Mouse (Mus musculus): ENCODE measurements at regions not wholly inside any gene's neighbourhood (a gene's known extent, or its start where the extent isn't known, plus 50 kb on each side); places are given as distances from the start of the nearest gene placed in this dataset.

DNA sequence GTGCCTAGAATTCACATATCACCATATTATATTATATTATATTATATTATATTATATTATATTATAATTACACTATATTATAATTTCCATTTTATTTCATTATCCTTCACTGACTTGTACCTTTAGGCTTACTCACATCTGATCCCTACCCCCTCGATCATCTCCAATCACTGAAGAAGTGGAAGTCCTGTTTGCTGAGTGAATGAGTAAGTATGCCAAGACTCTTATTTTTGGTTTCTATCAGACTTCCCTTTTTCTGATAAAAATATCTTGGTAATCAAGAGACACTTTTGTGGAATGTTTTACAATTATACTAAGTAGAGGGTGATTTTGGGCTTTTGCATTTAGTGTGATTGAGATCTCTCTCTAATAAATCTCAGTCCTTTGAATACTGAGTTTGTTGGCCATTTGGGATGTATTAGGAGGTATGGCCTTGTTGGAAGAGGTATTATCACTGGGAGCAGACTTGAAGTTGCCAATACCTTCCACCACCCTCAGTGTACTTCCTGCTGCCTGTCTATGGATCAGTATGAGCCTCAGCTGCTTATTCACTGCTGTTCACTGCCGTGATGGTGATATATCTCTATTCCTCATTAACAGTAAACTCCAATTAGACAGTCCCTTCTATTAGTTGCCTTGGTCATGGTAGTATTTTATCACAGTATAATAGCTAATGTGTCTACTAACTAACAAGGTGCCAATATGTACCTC is 665.3 kb downstream of the Adgrl2 start:
- Histone ChIP-seq H3K4me2 (no peak overlapping the region), H3K27me3 (replicated peaks) (no peaks in the 10 kb centered on the region), H3K27ac (replicated peaks) (no peak overlapping the region), H3K36me3 (no peaks in the 10 kb centered on the region), H3K4me1 (no peaks in the 10 kb centered on the region), H3K9me3 (no peaks in the 10 kb centered on the region), H3K4me3 (no peak overlapping the region), H3K9ac (no peak overlapping the region)
- no peak for ATAC-seq (ENCODE audit: extremely low read depth, insufficient number of reproducible peaks, low FRiP score, low TSS enrichment)
- 72% methylated on average over 2 of the region's 2 CpGs for WGBS

DNA sequence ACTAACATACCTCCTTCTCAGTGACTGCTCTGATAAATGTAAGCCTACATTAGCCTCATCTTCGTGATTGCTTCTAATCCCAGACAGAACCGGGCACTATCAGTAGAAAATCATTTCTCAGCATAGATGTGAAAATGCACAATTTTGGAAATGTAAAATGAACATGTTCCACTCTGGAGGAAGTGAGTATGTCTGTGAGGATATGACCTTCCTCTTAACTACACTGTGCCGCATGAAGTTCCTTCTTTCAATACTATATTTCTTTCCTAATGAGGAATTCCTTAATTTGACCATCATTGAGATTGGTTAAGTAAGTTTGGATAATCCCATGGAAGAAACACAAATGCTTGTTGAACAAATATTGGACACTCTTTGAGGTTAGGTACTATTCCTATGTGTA is 668.5 kb downstream of the Adgrl2 start:
- WGBS, result 84% methylated on average over 3 of the region's 3 CpGs
- no peak for ATAC-seq (ENCODE audit: extremely low read depth, insufficient number of reproducible peaks, low FRiP score, low TSS enrichment)
- H3K4me1 ChIP-seq, result no peaks in the 10 kb centered on the region

DNA sequence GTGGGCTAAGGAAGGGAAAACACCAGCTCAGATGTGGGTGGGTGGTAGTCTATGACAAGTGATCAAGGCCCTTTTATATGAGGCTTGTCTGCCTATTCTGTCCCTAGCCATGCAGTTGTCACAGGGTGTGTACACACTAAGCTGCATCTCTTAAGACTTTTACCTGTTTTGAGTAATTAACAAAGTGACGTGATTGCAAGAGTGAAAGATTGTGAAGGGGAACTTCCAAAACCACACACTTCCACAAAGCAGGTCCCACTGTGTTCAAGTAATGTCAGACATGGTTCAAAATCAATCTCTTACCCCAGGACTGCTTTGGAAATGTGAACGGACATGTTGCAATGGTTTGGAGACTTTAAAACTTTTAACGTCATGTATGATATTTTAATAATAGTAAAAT is 674.2 kb downstream of the Adgrl2 start:
- ATAC-seq (ENCODE audit: extremely low read depth, insufficient number of reproducible peaks, low FRiP score, low TSS enrichment), result no peak
- Histone ChIP-seq H3K9ac (no peak overlapping the region), H3K4me2 (no peak overlapping the region), H3K9me3 (no peaks in the 10 kb centered on the region), H3K27ac (replicated peaks) (no peak overlapping the region), H3K27me3 (replicated peaks) (no peaks in the 10 kb centered on the region), H3K4me3 (no peak overlapping the region), H3K36me3 (no peaks in the 10 kb centered on the region), H3K4me1 (no peaks in the 10 kb centered on the region)
- 91% methylated on average over 3 of the region's 3 CpGs for WGBS

More for the DNA sequence above, 668.5 kb downstream of the Adgrl2 start:
- no peak overlapping the region for H3K4me2 ChIP-seq
- no peaks in the 10 kb centered on the region for H3K36me3 ChIP-seq
- no peaks in the 10 kb centered on the region for H3K9me3 ChIP-seq
- H3K27me3 ChIP-seq (replicated peaks), result no peaks in the 10 kb centered on the region
- H3K9ac ChIP-seq, result no peak overlapping the region
- no peak overlapping the region for H3K4me3 ChIP-seq
- H3K27ac ChIP-seq (replicated peaks), result no peak overlapping the region

DNA sequence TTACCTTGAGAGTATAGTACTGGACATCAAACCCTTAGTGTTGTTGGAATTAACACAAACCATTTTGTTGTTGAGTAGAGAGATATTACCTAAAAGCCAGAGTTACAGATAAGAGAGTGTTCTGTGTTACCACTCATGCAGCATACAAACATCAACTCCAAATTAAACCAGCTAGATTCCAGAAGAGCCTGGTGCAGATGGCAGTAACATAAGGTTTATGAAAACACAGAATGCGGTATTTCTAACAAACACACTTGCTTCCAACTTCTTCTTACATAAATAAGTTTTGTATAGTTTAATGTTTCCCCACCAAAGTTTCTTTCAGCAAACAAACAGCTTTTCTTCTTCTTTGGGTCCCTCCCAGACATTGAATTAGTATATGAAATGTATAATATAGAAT is 675.1 kb downstream of the Adgrl2 start:
- Histone ChIP-seq H3K4me3 (no peak overlapping the region), H3K9me3 (no peaks in the 10 kb centered on the region), H3K36me3 (no peaks in the 10 kb centered on the region), H3K27ac (replicated peaks) (no peak overlapping the region), H3K4me1 (no peaks in the 10 kb centered on the region), H3K4me2 (no peak overlapping the region), H3K27me3 (replicated peaks) (no peaks in the 10 kb centered on the region), H3K9ac (no peak overlapping the region)
- 77% methylated on average over 1 of the region's 1 CpGs for WGBS
- no peak for ATAC-seq (ENCODE audit: extremely low read depth, insufficient number of reproducible peaks, low FRiP score, low TSS enrichment)

DNA sequence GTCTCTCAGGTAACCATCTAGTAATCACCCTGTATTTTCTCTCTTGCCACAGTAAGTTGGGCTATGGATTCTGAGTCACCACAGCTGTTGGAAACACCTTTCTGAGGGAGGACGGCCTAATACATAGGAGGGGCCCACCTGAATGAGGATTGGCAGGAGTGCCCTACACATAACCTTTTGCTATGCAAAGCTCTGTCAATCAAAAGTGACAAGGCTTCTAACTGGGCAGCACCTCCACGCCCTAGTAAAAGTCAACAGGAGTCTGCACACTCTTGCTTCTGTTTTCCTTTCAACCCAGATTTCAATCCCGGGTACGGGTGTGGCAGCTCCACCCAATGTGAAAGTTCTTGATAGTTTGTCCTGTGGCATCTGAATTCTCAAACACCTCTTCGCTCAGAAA is 694.8 kb downstream of the Adgrl2 start:
- no peak overlapping the region for H3K27ac ChIP-seq (replicated peaks)
- WGBS, result 87% methylated on average over 5 of the region's 5 CpGs

DNA sequence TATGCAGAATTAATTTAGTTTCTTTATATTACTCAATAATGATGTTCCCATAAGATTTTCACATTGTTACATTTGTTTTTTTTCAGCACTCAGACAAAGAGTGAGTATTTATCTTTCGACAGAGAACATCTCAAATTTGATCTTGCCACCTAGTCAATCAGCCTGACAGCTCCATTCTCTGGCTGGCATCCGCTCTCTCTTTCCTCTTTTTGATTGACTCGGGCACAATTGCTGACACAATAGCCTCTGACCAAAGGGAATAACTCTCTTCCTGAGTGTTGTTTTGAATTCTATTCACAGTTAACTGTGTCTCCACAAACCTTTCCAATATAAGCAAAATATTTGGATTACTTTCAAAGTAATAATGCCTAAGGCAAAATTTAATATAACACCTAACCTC is 711.4 kb downstream of the Adgrl2 start:
- H3K9me3 ChIP-seq, result no peaks in the 10 kb centered on the region
- H3K9ac ChIP-seq, result no peak overlapping the region
- no peak for ATAC-seq (ENCODE audit: extremely low read depth, insufficient number of reproducible peaks, low FRiP score, low TSS enrichment)
- H3K27me3 ChIP-seq (replicated peaks), result no peaks in the 10 kb centered on the region
- H3K4me3 ChIP-seq, result no peak overlapping the region
- WGBS, result 34% methylated on average over 3 of the region's 3 CpGs
- no peaks in the 10 kb centered on the region for H3K36me3 ChIP-seq
- H3K4me1 ChIP-seq, result no peaks in the 10 kb centered on the region
- no peak overlapping the region for H3K4me2 ChIP-seq
- H3K27ac ChIP-seq (replicated peaks), result no peak overlapping the region

More for the DNA sequence above, 694.8 kb downstream of the Adgrl2 start:
- H3K4me3 ChIP-seq, result no peak overlapping the region
- H3K4me1 ChIP-seq, result no peaks in the 10 kb centered on the region
- H3K9me3 ChIP-seq, result no peaks in the 10 kb centered on the region
- no peaks in the 10 kb centered on the region for H3K36me3 ChIP-seq
- H3K4me2 ChIP-seq, result no peak overlapping the region
- ATAC-seq (ENCODE audit: extremely low read depth, insufficient number of reproducible peaks, low FRiP score, low TSS enrichment), result no peak
- no peaks in the 10 kb centered on the region for H3K27me3 ChIP-seq (replicated peaks)
- no peak overlapping the region for H3K9ac ChIP-seq

DNA sequence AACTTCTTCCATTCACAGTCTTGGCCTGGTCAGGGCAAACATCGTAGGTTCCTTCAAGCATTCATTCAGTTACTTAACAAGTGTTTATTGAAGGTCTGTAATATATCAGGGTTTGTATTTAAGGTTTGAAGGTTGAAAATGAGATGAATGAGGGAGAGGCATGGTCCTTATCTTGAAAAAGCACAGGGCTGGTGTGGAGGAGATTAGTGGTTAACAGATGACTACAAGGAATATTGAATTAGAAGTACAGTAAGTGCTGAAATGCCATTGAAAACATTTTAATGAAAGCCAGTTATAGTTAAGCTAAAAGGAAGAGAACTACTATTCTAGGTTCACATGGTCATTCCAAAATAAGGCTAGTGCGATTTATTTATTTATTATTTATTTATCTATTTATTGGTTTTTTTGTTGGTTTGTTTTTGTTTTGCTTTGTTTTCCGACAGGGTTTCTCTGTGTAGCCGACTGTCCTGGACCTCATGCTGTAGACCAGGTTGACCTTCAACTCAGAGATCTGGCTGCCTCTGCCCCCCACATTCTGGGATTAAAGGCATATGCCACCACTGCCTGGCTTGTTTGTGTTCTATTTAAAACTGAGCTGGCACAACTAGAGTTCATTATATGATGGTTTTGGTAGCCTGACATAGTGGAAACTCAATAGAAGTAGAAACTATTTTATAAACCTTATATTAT is 718.1 kb downstream of the Adgrl2 start:
- Histone ChIP-seq H3K4me3 (no peak overlapping the region), H3K27me3 (replicated peaks) (no peaks in the 10 kb centered on the region), H3K4me1 (no peaks in the 10 kb centered on the region), H3K9me3 (no peaks in the 10 kb centered on the region), H3K9ac (no peak overlapping the region), H3K36me3 (no peaks in the 10 kb centered on the region), H3K27ac (replicated peaks) (no peak overlapping the region), H3K4me2 (no peak overlapping the region)
- 61% methylated on average over 4 of the region's 4 CpGs for WGBS
- ATAC-seq (ENCODE audit: extremely low read depth, insufficient number of reproducible peaks, low FRiP score, low TSS enrichment), result no peak

DNA sequence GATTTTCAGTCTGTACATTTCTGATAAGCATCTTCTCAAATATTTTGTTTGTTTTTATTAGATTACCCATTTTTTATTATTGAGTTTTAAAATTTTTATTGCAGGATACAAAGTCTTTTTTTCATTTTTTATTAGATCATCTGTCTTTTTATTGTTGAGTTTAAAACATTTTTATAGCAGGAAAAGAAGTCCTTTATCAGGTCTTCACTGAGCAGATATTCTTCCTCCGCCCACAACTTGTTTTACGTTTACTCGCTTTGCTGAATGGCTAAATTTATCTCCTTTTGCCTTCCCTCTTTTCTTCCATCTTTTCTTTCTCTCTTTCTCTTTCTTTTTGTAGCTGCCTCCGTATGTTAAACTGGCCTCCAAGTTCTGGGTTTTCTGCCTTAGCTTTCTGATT is 721.5 kb downstream of the Adgrl2 start:
- H3K4me3 ChIP-seq, result no peak overlapping the region
- no peak overlapping the region for H3K27ac ChIP-seq (replicated peaks)
- H3K9ac ChIP-seq, result no peak overlapping the region
- H3K36me3 ChIP-seq, result no peaks in the 10 kb centered on the region
- no peak overlapping the region for H3K4me2 ChIP-seq
- H3K4me1 ChIP-seq, result no peaks in the 10 kb centered on the region
- no peak for ATAC-seq (ENCODE audit: extremely low read depth, insufficient number of reproducible peaks, low FRiP score, low TSS enrichment)
- WGBS, result 70% methylated on average over 4 of the region's 4 CpGs
- no peaks in the 10 kb centered on the region for H3K27me3 ChIP-seq (replicated peaks)
- H3K9me3 ChIP-seq, result no peaks in the 10 kb centered on the region

DNA sequence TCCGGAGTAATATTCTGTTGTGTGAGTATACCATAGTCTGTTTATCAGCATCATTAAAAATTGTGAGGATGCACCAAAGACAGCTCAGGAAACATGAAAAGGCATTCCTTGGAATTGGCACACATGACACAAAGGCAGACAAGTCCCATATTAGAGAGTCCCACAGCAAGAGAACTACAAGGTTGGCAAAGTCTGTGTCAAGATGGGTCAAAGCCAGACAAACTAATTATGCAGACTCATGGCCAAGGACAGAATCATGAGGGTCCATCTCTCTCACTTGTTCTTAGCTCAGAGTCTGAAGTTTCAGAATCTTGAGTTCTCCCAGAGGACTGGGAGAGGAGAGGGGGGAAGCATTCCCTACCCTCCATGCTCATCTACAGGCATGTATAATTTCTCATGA is 731.1 kb downstream of the Adgrl2 start:
- ATAC-seq (ENCODE audit: extremely low read depth, insufficient number of reproducible peaks, low FRiP score, low TSS enrichment), result no peak
- H3K4me2 ChIP-seq, result no peak overlapping the region

DNA sequence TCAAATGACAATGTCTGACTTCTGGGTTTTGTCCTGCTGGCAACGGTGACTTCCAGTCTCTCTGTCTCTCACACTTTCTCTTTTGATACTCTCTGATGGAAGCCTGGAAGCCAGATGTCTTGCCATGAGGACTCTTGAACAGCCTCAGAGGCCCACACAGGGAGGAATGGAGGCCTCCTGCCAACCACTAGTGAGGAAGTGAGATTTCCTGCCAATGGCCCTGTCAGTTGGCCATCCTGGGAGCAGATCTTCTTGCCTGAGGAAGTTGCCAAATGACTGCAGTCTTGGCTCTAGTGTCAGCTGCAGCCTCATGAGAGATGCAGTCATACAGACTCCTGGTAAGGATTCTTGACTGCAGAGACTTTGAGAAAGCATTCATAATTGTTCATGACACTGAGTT is 741.7 kb downstream of the Adgrl2 start:
- 65% methylated on average over 1 of the region's 1 CpGs for WGBS
- H3K27ac ChIP-seq (replicated peaks), result no peak overlapping the region
- no peaks in the 10 kb centered on the region for H3K9me3 ChIP-seq
- H3K27me3 ChIP-seq (replicated peaks), result 0 out of 2 replicates have a peak, but pooled peaks cover under 1% of the 10 kb centered on the region
- H3K4me1 ChIP-seq, result no peaks in the 10 kb centered on the region
- H3K9ac ChIP-seq, result no peak overlapping the region
- H3K36me3 ChIP-seq, result no peaks in the 10 kb centered on the region
- no peak for ATAC-seq (ENCODE audit: extremely low read depth, insufficient number of reproducible peaks, low FRiP score, low TSS enrichment)
- H3K4me2 ChIP-seq, result no peak overlapping the region
- H3K4me3 ChIP-seq, result no peak overlapping the region

More for the DNA sequence above, 731.1 kb downstream of the Adgrl2 start:
- H3K27me3 ChIP-seq (replicated peaks), result no peaks in the 10 kb centered on the region
- no peak overlapping the region for H3K27ac ChIP-seq (replicated peaks)
- no peaks in the 10 kb centered on the region for H3K4me1 ChIP-seq
- no peak overlapping the region for H3K4me3 ChIP-seq
- no peak overlapping the region for H3K9ac ChIP-seq
- no peaks in the 10 kb centered on the region for H3K9me3 ChIP-seq
- 63% methylated on average over 1 of the region's 1 CpGs for WGBS
- H3K36me3 ChIP-seq, result no peaks in the 10 kb centered on the region

DNA sequence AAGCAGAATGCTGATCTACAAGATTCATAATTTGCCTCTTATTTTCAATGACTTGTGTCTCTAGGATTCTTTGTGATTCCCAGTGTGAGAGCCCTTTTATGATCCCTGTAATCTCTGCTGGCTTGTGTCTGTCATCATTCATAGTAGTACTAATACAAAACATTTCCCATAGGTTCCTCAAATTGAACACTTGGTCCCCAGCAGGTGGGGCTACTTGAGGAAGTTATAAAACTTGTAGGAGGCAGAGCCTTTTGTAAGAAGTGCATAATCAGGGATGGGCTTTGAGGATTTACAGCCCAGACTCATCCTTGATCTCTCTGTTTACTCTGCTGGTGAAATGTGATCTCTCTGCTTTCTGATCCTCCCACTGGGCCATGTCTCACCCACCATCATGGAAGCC is 743.6 kb downstream of the Adgrl2 start:
- Histone ChIP-seq H3K36me3 (no peaks in the 10 kb centered on the region), H3K4me3 (no peak overlapping the region), H3K9me3 (no peaks in the 10 kb centered on the region), H3K27ac (replicated peaks) (no peak overlapping the region), H3K9ac (no peak overlapping the region), H3K27me3 (replicated peaks) (no peaks in the 10 kb centered on the region), H3K4me1 (no peaks in the 10 kb centered on the region), H3K4me2 (no peak overlapping the region)
- ATAC-seq (ENCODE audit: extremely low read depth, insufficient number of reproducible peaks, low FRiP score, low TSS enrichment), result no peak

DNA sequence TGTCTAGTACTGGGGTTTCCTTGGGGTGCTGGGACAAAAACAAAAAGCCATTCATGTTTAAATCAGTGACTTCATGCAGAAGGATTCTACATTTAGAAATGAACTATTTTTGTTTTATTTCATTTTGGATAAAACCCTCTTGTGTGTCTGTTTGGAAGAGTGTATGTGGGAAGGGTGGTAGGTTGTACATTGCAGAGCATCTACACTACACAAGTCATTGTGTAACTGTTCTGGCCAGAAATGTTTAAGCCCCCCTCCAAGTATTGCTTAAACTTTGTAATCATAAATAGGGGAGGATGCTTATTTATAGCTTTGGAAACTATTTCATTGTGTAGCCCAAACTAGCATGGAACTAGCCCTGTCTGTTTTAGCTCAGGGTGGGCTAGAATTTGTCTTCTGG is 752.3 kb downstream of the Adgrl2 start:
- Histone ChIP-seq H3K4me1 (no peaks in the 10 kb centered on the region), H3K4me2 (no peak overlapping the region), H3K27ac (replicated peaks) (no peak overlapping the region), H3K9me3 (no peaks in the 10 kb centered on the region), H3K9ac (no peak overlapping the region), H3K27me3 (replicated peaks) (no peaks in the 10 kb centered on the region), H3K36me3 (no peaks in the 10 kb centered on the region), H3K4me3 (no peak overlapping the region)
- ATAC-seq (ENCODE audit: extremely low read depth, insufficient number of reproducible peaks, low FRiP score, low TSS enrichment), result no peak

Measured in heart, embryonic 13.5 days (tissue).